Mouse (Mus musculus) ES-CJ7 (cell line): ENCODE measurements around the gene Parm1.

Experiments used
- DNase-seq: peaks from one replicate; pipeline ENCODE4 v3.0.0; 2011; ENCODE audit warnings: low read depth, low spot score

Parm1 gene

GRCm38 (mm10) chr5:91517480-91518301, at the start of gene Parm1:
Gene Parm1, plus strand, starts transcription at chr5:91517615.
- peak; percentile 88 for DNase-seq

GRCm38 (mm10) chr5:91475241-91475640, 42.2 kb upstream of the Parm1 start:
- DNase-seq = no peak

- no peak for DNase-seq
These were observed 40.6 kb upstream of the Parm1 start for GRCm38 (mm10) chr5:91476863-91477262.

- no peak for DNase-seq
These were observed 38.7 kb upstream of the Parm1 start for GRCm38 (mm10) chr5:91478673-91479072.

GRCm38 (mm10) chr5:91480129-91480528, 37.3 kb upstream of the Parm1 start:
- DNase-seq = no peak

GRCm38 (mm10) chr5:91484324-91484723, 33.1 kb upstream of the Parm1 start:
- no peak for DNase-seq

GRCm38 (mm10) chr5:91494456-91494855, 23.0 kb upstream of the Parm1 start:
- no peak for DNase-seq

DNA sequence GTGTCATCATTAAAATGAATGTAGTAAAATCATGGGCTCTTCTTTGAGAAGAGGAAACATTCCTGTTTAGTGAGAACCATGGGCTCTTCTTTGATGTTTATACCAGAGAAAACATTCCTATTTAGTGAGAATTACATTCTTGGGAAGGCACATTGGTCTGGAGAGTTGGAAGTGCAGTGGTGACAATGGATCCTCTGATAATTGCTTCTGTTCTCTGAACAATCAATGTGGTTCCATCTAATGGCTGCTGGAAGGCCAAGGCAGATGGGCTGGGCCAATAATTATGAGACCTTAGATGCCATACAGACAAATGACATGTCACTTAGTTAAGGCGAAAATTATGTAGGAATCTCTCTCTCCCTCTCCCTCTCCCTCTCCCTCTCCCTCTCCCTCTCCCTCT, 16.1 kb upstream of the Parm1 start:
- DNase-seq = no peak

DNA sequence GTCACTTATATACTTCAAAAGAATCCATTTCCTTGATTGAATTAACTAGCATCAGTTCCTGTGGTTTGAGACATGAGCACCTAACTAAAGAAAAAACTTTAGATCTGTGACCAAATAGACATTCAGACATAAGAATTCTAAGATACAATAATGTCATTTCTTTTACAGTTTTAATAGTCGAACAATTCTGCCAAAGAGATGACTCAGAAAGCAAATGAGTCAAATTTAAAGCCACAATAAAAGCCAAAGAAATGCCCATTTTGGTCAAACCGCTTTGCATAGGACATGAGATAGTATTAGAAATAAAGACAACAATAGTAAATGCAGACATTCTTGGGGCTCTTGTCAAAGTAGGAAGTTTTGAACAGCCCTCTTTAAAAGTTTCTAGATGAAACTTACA, 15.0 kb upstream of the Parm1 start:
- no peak for DNase-seq

- DNase-seq = no peak
These were observed 13.0 kb upstream of the Parm1 start for GRCm38 (mm10) chr5:91504320-91504922.

- DNase-seq = no peak
These were observed 338 bp upstream of the Parm1 start for GRCm38 (mm10) chr5:91517077-91517476.

DNA sequence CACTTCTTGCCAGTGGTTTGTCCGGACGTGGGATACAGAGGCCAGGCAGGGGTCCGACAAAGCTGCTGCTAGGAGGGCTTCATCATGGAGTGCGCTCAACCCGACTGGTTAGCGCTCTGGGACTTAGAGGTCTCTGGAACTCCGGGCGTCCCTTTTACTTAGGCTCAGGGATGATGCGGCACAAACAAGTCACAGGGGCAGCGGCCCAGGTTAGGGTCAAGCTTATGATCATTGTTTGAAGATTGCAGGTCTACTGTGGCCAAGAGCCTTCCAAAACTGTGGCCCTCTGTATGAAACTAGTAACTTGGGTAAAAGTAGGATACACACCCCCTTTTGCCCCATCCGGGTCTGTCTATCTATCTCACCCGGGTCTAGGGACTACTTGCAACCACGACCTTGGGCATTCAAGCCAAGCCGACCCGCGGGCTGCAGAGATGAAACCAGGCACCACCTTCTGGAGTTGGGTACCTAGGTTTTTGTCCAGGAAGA, 931 bp downstream of the Parm1 start:
- DNase-seq = peak; percentile 11

- peak; percentile 14 for DNase-seq
These were observed 1.5 kb downstream of the Parm1 start for GRCm38 (mm10) chr5:91518946-91519345.

DNA sequence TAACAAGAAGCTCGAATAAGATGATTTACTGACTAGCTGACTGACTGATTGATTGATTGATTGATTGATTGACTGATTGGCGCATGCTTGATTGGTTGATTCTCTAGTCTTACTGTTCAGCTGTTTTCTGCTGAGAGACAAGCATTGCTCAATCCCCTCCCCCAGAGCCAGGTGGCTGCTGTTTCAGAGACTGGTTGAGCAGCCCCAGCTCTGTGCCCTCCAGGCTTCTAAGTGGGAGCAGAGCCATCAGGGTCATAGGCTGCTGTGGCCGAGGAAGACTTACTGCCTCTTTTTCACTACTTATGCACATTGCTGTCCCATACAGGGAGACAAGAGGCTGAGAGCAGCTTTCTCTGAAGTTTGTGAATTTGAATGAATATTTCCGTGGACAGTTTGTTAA, 2.1 kb downstream of the Parm1 start:
- DNase-seq = peak; percentile 3

DNA sequence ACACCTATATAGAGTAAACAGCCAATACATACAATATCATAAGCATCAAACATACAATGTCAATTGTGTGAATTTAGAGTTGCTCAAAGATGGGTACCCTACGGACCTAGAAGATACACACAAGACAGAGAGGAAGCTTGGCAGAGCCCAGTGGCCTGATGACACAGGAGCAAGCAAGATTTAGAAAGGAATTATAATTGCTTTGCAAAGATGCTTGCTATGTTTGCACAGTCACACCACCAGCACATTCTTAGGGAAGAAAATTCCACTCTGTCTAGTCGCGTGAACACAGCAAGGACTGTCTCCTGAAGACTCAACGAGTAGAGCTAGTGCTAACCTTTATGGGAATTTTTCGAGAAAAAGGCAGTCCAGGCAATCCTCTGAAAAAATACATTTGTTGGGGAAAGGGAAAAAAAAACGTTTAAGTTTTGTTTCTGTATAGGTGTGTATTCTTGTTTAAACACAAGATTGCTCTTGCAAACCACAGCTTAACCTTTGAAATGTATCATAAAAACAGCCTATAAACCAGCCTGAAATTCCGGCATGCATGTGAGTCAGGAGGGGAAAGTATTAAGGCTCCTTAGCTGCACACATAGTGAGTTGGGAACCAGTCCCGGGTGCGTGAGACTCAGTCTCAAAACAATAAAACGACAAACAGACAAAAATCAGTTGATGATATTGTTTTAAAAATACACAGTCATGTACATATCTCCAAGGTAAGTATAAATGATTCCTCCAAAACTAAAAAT, 15.5 kb downstream of the Parm1 start:
- no peak for DNase-seq

DNA sequence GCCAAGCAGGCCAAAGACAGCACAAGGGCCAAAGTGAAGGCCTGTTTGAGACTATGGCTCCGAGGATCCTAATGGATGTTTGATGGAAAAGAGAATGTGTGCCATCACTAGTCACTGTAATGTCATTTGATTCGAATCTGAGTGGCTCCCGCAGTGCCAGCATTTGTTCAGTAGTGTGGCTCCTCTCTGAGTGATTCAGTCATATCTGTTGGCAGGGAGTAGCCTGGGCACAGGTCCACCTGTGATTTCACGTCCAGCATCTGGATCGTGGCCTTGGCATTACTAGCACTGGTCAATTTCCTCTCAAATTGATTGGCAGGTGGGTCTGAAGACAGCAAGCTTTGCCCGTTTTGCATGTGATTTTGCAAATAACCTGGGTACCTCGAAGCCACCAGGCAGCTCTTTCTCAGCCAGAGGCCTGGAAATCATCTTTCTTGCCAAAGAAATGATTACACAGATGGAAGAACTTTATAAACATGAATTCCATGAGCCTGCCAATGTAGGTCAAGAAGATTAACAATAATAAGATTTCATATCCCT, 41.7 kb downstream of the Parm1 start:
- no peak for DNase-seq

GRCm38 (mm10) chr5:91559711-91560110, 42.3 kb downstream of the Parm1 start:
- DNase-seq = no peak

- DNase-seq = no peak
These were observed 44.0 kb downstream of the Parm1 start for GRCm38 (mm10) chr5:91561394-91561793.

DNA sequence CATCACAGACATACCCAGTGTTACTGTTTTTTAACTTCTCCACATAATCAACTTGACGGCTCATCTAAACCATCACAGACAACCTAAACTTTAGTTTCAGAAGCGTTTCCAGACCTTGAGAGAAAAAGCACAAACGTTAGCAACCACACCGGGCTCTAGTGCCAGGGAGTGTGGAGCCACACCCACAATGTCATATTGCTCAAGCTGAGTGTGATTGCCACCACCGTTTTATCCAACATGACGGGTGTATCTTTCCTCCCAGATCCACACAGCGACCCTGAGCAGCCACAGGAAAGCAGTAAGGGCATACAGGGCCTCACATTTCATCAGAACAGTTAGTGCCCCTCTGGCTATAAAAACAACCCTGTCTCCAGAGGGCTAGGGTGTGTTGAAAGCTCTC, 45.1 kb downstream of the Parm1 start:
- DNase-seq = no peak

GRCm38 (mm10) chr5:91564054-91564453, 46.6 kb downstream of the Parm1 start:
- DNase-seq = no peak

GRCm38 (mm10) chr5:91565458-91565857, 48.0 kb downstream of the Parm1 start:
- no peak for DNase-seq

DNA sequence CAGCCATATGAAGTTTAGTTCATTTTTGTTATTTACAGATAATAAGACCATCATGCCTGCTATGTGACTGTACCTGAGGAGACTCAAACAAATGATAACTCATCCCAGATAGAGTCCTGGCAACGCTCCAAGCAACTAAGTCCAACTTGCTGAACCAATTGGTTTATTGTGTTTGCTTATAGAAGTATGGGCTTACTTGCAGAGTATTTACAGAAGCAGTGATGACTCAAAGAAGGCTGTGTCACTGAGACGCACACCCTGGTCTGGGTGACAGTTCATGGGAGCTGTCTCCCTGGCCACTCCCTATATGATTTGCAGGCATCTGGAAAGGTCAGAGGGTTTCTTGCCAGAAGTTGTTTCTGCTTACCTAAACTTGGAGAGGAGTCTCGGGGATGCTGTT, 49.2 kb downstream of the Parm1 start:
- no peak for DNase-seq
